ENCODE assay signal across 8 mouse cellular contexts in the genomic region with DNA sequence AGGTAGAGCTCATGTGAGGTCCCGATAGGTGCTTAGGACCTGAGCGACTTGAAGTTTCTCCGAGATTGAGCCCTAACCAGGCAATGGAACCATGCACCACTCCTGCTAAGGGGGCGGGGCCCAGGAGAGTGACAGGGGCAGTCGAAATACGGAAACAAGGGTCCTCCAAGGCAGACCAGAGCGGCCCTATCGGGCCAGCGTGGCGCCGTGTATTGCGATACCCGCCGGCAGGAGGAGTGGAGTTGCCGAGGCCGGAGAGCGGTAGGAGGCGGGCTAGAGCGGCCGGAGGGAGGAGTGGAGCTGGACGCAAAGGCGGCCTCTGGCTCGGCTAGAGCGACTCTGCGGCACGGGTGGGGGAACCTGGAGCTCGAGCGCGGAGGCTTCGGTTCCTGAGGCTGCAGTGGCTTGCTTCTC. TPM values are rescaled to one million over a fixed set of nuclear protein-coding genes. Genes with fewer than 3 reads are reported as not detected.
DNase-seq lines count a peak whose midpoint lies in the region; ATAC-seq lines count a peak whose summit lies in the region.

No protein-coding gene starts in this region.

- H3K9me3 ChIP-seq in forebrain, embryonic 14.5 days (replicated peaks; ENCODE audit: control insufficient read depth, low read length) = no peaks in the 10 kb centered on the region
- H3K9me3 ChIP-seq in neural tube, embryonic 15.5 days (replicated peaks) = no peaks in the 10 kb centered on the region

- intact Hi-C loops in heart, postnatal 14 days (cut with DNase I) = loop anchor here (2.0 to 10.0 kb wide), 3 partner anchors 13 to 321 kb away; partner anchors contain the start of genes Dedd2, Rabac1 and Zfp526

- peak overlapping the region; percentile 59 for H3K4me3 ChIP-seq in forebrain, embryonic 14.5 days (ENCODE audit: low read depth, low read length)
- peak overlapping the region; percentile 61 for H3K4me3 ChIP-seq in neural tube, embryonic 15.5 days (replicated peaks)

- H3K4me2 ChIP-seq in forebrain, embryonic 14.5 days (ENCODE audit: low read length) = peak overlapping the region; percentile 80
- peak overlapping the region; percentile 77 for H3K4me2 ChIP-seq in neural tube, embryonic 15.5 days

- DNase-seq in ES-CJ7 (ENCODE audit: low read depth, low spot score) = peak; percentile 98
- peak; percentile 96 for DNase-seq in cerebellum, adult 11 months
- peak; percentile 99 for DNase-seq in forebrain, embryonic 14.5 days (ENCODE audit: low spot score)
- DNase-seq in heart, postnatal 14 days = peak; percentile 97
- DNase-seq in layer of hippocampus, adult 11-12 months (ENCODE audit: low spot score) = peak; percentile 98
- peak; percentile 98 to 99 for DNase-seq in lung, adult 18-20 months
- peak; percentile 98 for DNase-seq in testis, postnatal 14 days (ENCODE audit: low spot score)

- H3K36me3 ChIP-seq in forebrain, embryonic 14.5 days (ENCODE audit: control insufficient read depth, insufficient read depth, low read length) = peaks cover 17% of the 10 kb centered on the region
- peaks cover 11% of the 10 kb centered on the region; the same call in 1 of the 2 replicates for H3K36me3 ChIP-seq in neural tube, embryonic 15.5 days

- H3K9ac ChIP-seq in forebrain, embryonic 14.5 days (ENCODE audit: low read length) = peak overlapping the region; percentile 82
- H3K9ac ChIP-seq in neural tube, embryonic 15.5 days (replicated peaks) = peak overlapping the region; percentile 70

- H3K27me3 ChIP-seq in forebrain, embryonic 14.5 days (replicated peaks; ENCODE audit: control insufficient read depth, insufficient read depth, low read length) = no peaks in the 10 kb centered on the region
- H3K27me3 ChIP-seq in neural tube, embryonic 15.5 days (replicated peaks) = no peaks in the 10 kb centered on the region

- ATAC-seq in forebrain, embryonic 14.5 days = peak; percentile 98
- ATAC-seq in neural tube, embryonic 15.5 days (ENCODE audit: low FRiP score) = peak; percentile 96

- H3K4me1 ChIP-seq in forebrain, embryonic 14.5 days (ENCODE audit: control insufficient read depth, insufficient read depth, low read length) = peaks cover 2% of the 10 kb centered on the region; the same call in 1 of the 2 replicates
- peaks cover 45% of the 10 kb centered on the region for H3K4me1 ChIP-seq in neural tube, embryonic 15.5 days

- no peak overlapping the region; the same call in 1 of the 2 replicates for H3K27ac ChIP-seq in forebrain, embryonic 14.5 days (ENCODE audit: low read depth, low read length)
- H3K27ac ChIP-seq in neural tube, embryonic 15.5 days (replicated peaks) = peak overlapping the region; percentile 83

- WGBS in forebrain, embryonic 14.5 days = under 1% methylated on average over 30 of the region's 30 CpGs
- 0% methylated on average over 30 of the region's 30 CpGs for WGBS in neural tube, embryonic 15.5 days

RNA-seq across cellular contexts. Expression of gene Arhgef1, which starts 1.4 kb away (rescaled TPM):
- 26.9 and 41.3 TPM in 2 replicates for polyA plus RNA-seq in forebrain, embryonic 14.5 days (2014; fragmentation: Nextera tagmentation; extraction: Ambion mirVana)
- total RNA-seq in heart, postnatal 14 days (2021) = 10 to 100 TPM; 76.1 to 78.7 TPM
- 78.5 and 85.3 TPM in 2 replicates for polyA plus RNA-seq in neural tube, embryonic 15.5 days (2015; fragmentation: Nextera tagmentation; extraction: Ambion mirVana)

RNA-seq across cellular contexts. Expression of gene Cd79a, which starts 6.9 kb away (rescaled TPM):
- not detected in 2 replicates for polyA plus RNA-seq in forebrain, embryonic 14.5 days (2014; fragmentation: Nextera tagmentation; extraction: Ambion mirVana)
- total RNA-seq in heart, postnatal 14 days (2021) = 1 to 10 TPM; 1.3 to 1.5 TPM
- 0.35 and 0.45 TPM in 2 replicates for polyA plus RNA-seq in neural tube, embryonic 15.5 days (2015; fragmentation: Nextera tagmentation; extraction: Ambion mirVana)

RNA-seq across cellular contexts. Expression of gene Rps19, which starts 19.9 kb away (rescaled TPM):
- polyA plus RNA-seq in forebrain, embryonic 14.5 days (2014; fragmentation: Nextera tagmentation; extraction: Ambion mirVana) = 1,541 and 2,138 TPM in 2 replicates
- 100 to 1,000 TPM; 529 to 548 TPM for total RNA-seq in heart, postnatal 14 days (2021)
- polyA plus RNA-seq in neural tube, embryonic 15.5 days (2015; fragmentation: Nextera tagmentation; extraction: Ambion mirVana) = 1,165 and 1,469 TPM in 2 replicates

RNA-seq across cellular contexts. Expression of gene Dmrtc2, which starts 34.2 kb away (rescaled TPM):
- not detected in 2 replicates for polyA plus RNA-seq in forebrain, embryonic 14.5 days (2014; fragmentation: Nextera tagmentation; extraction: Ambion mirVana)
- total RNA-seq in heart, postnatal 14 days (2021) = not detected
- polyA plus RNA-seq in neural tube, embryonic 15.5 days (2015; fragmentation: Nextera tagmentation; extraction: Ambion mirVana) = 0.26 and 0.36 TPM in 2 replicates

RNA-seq across cellular contexts. Expression of gene Lypd4, which starts 34.3 kb away (rescaled TPM):
- not detected in 2 replicates for polyA plus RNA-seq in forebrain, embryonic 14.5 days (2014; fragmentation: Nextera tagmentation; extraction: Ambion mirVana)
- not detected for total RNA-seq in heart, postnatal 14 days (2021)
- 0.18 TPM in 1 of 2 replicates, not detected in the other for polyA plus RNA-seq in neural tube, embryonic 15.5 days (2015; fragmentation: Nextera tagmentation; extraction: Ambion mirVana)
